8 mouse cellular contexts compared by ENCODE assay signal in genomic region chr13:103696164-103696563, GRCm38 (mm10).
DNase-seq lines count a peak whose midpoint lies in the region; ATAC-seq and TF ChIP-seq lines count a peak whose summit lies in the region.

No protein-coding gene starts in this region.

- no peaks in the 10 kb centered on the region for H3K4me1 ChIP-seq in forebrain, embryonic 14.5 days (ENCODE audit: control insufficient read depth, insufficient read depth, low read length)
- H3K4me1 ChIP-seq in forebrain, embryonic 15.5 days: no peaks in the 10 kb centered on the region
- H3K4me1 ChIP-seq in kidney, postnatal 0 days (replicated peaks; ENCODE audit: insufficient read depth, low read length): peaks cover 6% of the 10 kb centered on the region; the same call in 1 of the 2 replicates

- no peak overlapping the region for H3K27ac ChIP-seq in forebrain, embryonic 14.5 days (ENCODE audit: low read depth, low read length)
- no peak overlapping the region for H3K27ac ChIP-seq in forebrain, embryonic 15.5 days (replicated peaks)
- no peak overlapping the region for H3K27ac ChIP-seq in kidney, postnatal 0 days

- WGBS in forebrain, embryonic 14.5 days: 43% methylated on average over 9 of the region's 9 CpGs
- 40% methylated on average over 9 of the region's 9 CpGs for WGBS in forebrain, embryonic 15.5 days
- WGBS in kidney, postnatal 0 days: 20% methylated on average over 9 of the region's 9 CpGs

- no peaks in the 10 kb centered on the region for H3K36me3 ChIP-seq in forebrain, embryonic 14.5 days (ENCODE audit: control insufficient read depth, insufficient read depth, low read length)
- no peaks in the 10 kb centered on the region for H3K36me3 ChIP-seq in forebrain, embryonic 15.5 days
- H3K36me3 ChIP-seq in kidney, postnatal 0 days (ENCODE audit: insufficient read depth, low read length): no peaks in the 10 kb centered on the region

- DNase-seq in forebrain, embryonic 14.5 days (ENCODE audit: low spot score): peak; percentile 25
- DNase-seq in right cerebral cortex, postnatal 25 days: peak; percentile 31
- DNase-seq in right cerebral cortex, adult 18-20 months: no peak
- DNase-seq in embryo, embryonic 11 days: peak; percentile 67
- DNase-seq in kidney, postnatal 0 days (ENCODE audit: low spot score): peak; percentile 46
- no peak for DNase-seq in T-cell, adult 2 months (ENCODE audit: low spot score)

- H3K9me3 ChIP-seq in forebrain, embryonic 14.5 days (replicated peaks; ENCODE audit: control insufficient read depth, low read length): no peaks in the 10 kb centered on the region
- no peaks in the 10 kb centered on the region for H3K9me3 ChIP-seq in forebrain, embryonic 15.5 days
- no peaks in the 10 kb centered on the region for H3K9me3 ChIP-seq in kidney, postnatal 0 days (replicated peaks; ENCODE audit: low read length)

- TF ChIP-seq CTCF in kidney, postnatal 0 days (IDR thresholded peaks at IDR 0.05; ENCODE audit: low read depth): peak; percentile 78

- no peak for ATAC-seq in forebrain, embryonic 14.5 days
- ATAC-seq in forebrain, embryonic 15.5 days (replicated peaks): no peak
- ATAC-seq in kidney, postnatal 0 days (replicated peaks; ENCODE audit: low FRiP score, low read depth): no peak
- peak; percentile 50; the same call in 1 of the 2 replicates for ATAC-seq in megakaryocyte-erythroid progenitor cell, adult 5-6 weeks (replicated peaks; ENCODE audit: low FRiP score, low TSS enrichment, poor library complexity, severe bottlenecking)

- no peak overlapping the region for H3K4me3 ChIP-seq in forebrain, embryonic 14.5 days (ENCODE audit: low read depth, low read length)
- no peak overlapping the region for H3K4me3 ChIP-seq in forebrain, embryonic 15.5 days
- no peak overlapping the region for H3K4me3 ChIP-seq in kidney, postnatal 0 days (replicated peaks; ENCODE audit: low read depth, low read length)

- no peak overlapping the region for H3K4me2 ChIP-seq in forebrain, embryonic 14.5 days (ENCODE audit: low read length)
- H3K4me2 ChIP-seq in forebrain, embryonic 15.5 days (replicated peaks): no peak overlapping the region
- no peak overlapping the region for H3K4me2 ChIP-seq in kidney, postnatal 0 days (ENCODE audit: low read length)

- no peaks in the 10 kb centered on the region for H3K27me3 ChIP-seq in forebrain, embryonic 14.5 days (replicated peaks; ENCODE audit: control insufficient read depth, insufficient read depth, low read length)
- no peaks in the 10 kb centered on the region for H3K27me3 ChIP-seq in forebrain, embryonic 15.5 days
- no peaks in the 10 kb centered on the region for H3K27me3 ChIP-seq in kidney, postnatal 0 days (ENCODE audit: insufficient read depth, low read length)

- H3K9ac ChIP-seq in forebrain, embryonic 14.5 days (ENCODE audit: low read length): no peak overlapping the region
- no peak overlapping the region for H3K9ac ChIP-seq in forebrain, embryonic 15.5 days (replicated peaks)
- H3K9ac ChIP-seq in kidney, postnatal 0 days (ENCODE audit: low read depth, low read length): no peak overlapping the region

Comparison
In these comparisons a context has a peak if more than half of its experiments do, and no peak if none do; other contexts are left out.
1. DNase-seq: peak in forebrain, embryonic 14.5 days (single experiment), right cerebral cortex, postnatal 25 days (single experiment), embryo, embryonic 11 days (single experiment) and kidney, postnatal 0 days (single experiment); none in right cerebral cortex, adult 18-20 months (single experiment) and T-cell, adult 2 months (single experiment).